Mouse (Mus musculus): ENCODE results near the gene Eif4e2.

- TF ChIP-seq POLR2A (IDR thresholded peaks at IDR 0.05; ENCODE audit: control insufficient read depth, low read depth, low read length): no peak
- no peak for TF ChIP-seq CTCF (IDR thresholded peaks at IDR 0.05; ENCODE audit: control insufficient read depth, insufficient read depth, insufficient replicate concordance, low read depth, low read length)
Measured at GRCm38 (mm10) chr1:87205038-87205437, 8.7 kb upstream of the Eif4e2 start.
